ENCODE assay signal across 11 mouse cellular contexts in genomic region chr7:91601307-91601706, GRCm38 (mm10).
DNase-seq lines count a peak whose midpoint lies in the region; ATAC-seq lines count a peak whose summit lies in the region.
"Had no signal": no experiment of that assay in that cellular context is flagged by ENCODE, and none has a peak within 500 bp of the region (broad histone marks: within the 10 kb centered on the region; RNA-seq: fewer than 3 reads in every experiment).

No protein-coding gene starts in this region.

- DNase-seq in hindbrain, embryonic 11.5 days (ENCODE audit: low spot score), result peak; percentile 22
- DNase-seq in 3T3-L1 (ENCODE audit: low read depth, low spot score), result peak; percentile 68
- peak; percentile 3 for DNase-seq in ES-CJ7 (ENCODE audit: low read depth, low spot score)
- DNase-seq in ovary, adult 18-20 months (ENCODE audit: low spot score), result no peak
- no peak for DNase-seq in heart, postnatal 4 days
- DNase-seq: layer of hippocampus, postnatal 36 days; lung, adult 2 months; thymus, postnatal 14 days had no signal

- H3K27me3 ChIP-seq in hindbrain, embryonic 11.5 days (ENCODE audit: control insufficient read depth, insufficient read depth, low read length), result no peaks in the 10 kb centered on the region
- H3K27me3 ChIP-seq in hindbrain, embryonic 12.5 days, result no peaks in the 10 kb centered on the region
- no peaks in the 10 kb centered on the region for H3K27me3 ChIP-seq in forebrain, embryonic 12.5 days

- no peak for ATAC-seq in hindbrain, embryonic 11.5 days (ENCODE audit: low FRiP score)
- ATAC-seq in hindbrain, embryonic 12.5 days (ENCODE audit: low FRiP score), result no peak
- ATAC-seq in forebrain, embryonic 12.5 days (ENCODE audit: low FRiP score), result peak; percentile 46; the same call in 1 of the 2 replicates
- ATAC-seq: hindbrain, embryonic 16.5 days had no signal

- H3K4me1 ChIP-seq in hindbrain, embryonic 11.5 days (replicated peaks; ENCODE audit: control insufficient read depth, insufficient read depth, low read length), result no peaks in the 10 kb centered on the region
- H3K4me1 ChIP-seq in hindbrain, embryonic 12.5 days, result no peaks in the 10 kb centered on the region
- no peaks in the 10 kb centered on the region for H3K4me1 ChIP-seq in forebrain, embryonic 12.5 days

- H3K9me3 ChIP-seq in hindbrain, embryonic 11.5 days (ENCODE audit: control insufficient read depth, low read length), result no peaks in the 10 kb centered on the region
- no peaks in the 10 kb centered on the region for H3K9me3 ChIP-seq in hindbrain, embryonic 12.5 days (replicated peaks)
- H3K9me3 ChIP-seq in forebrain, embryonic 12.5 days, result no peaks in the 10 kb centered on the region

- H3K4me2 ChIP-seq in hindbrain, embryonic 11.5 days (replicated peaks; ENCODE audit: low read depth, low read length), result no peak overlapping the region
- H3K4me2 ChIP-seq in hindbrain, embryonic 12.5 days (replicated peaks), result no peak overlapping the region
- H3K4me2 ChIP-seq in forebrain, embryonic 12.5 days, result no peak overlapping the region

- H3K4me3 ChIP-seq in hindbrain, embryonic 11.5 days (ENCODE audit: low read depth, low read length), result no peak overlapping the region
- H3K4me3 ChIP-seq in hindbrain, embryonic 12.5 days, result no peak overlapping the region
- H3K4me3 ChIP-seq in forebrain, embryonic 12.5 days (replicated peaks), result no peak overlapping the region

- no peaks in the 10 kb centered on the region for H3K36me3 ChIP-seq in hindbrain, embryonic 11.5 days (ENCODE audit: control insufficient read depth, insufficient read depth, low read length)
- no peaks in the 10 kb centered on the region for H3K36me3 ChIP-seq in hindbrain, embryonic 12.5 days
- no peaks in the 10 kb centered on the region for H3K36me3 ChIP-seq in forebrain, embryonic 12.5 days (replicated peaks)

- H3K9ac ChIP-seq in hindbrain, embryonic 11.5 days (ENCODE audit: low read depth, low read length), result no peak overlapping the region
- H3K9ac ChIP-seq in hindbrain, embryonic 12.5 days, result no peak overlapping the region
- H3K9ac ChIP-seq in forebrain, embryonic 12.5 days, result no peak overlapping the region

- no peak overlapping the region for H3K27ac ChIP-seq in hindbrain, embryonic 11.5 days (ENCODE audit: low read depth, low read length)
- no peak overlapping the region for H3K27ac ChIP-seq in hindbrain, embryonic 12.5 days
- H3K27ac ChIP-seq in forebrain, embryonic 12.5 days, result no peak overlapping the region

Comparison
In these comparisons a context has a peak if more than half of its experiments do, and no peak if none do; other contexts are left out.
1. DNase-seq: peak in hindbrain, embryonic 11.5 days (single experiment), 3T3-L1 (single experiment) and ES-CJ7 (single experiment); none in ovary, adult 18-20 months (single experiment) and heart, postnatal 4 days (single experiment).